Mouse (Mus musculus): ENCODE results near the gene Fancc. TPM values are rescaled to one million over a fixed set of nuclear protein-coding genes. Genes with fewer than 3 reads are reported as not detected.

The Fancc gene
- total RNA-seq, 4 experiments from 2014 or later = 2.4 to 4.1 (median 3.5) TPM

- no peak for DNase-seq (ENCODE audit: low spot score)
Measured at GRCm38 (mm10) chr13:63421225-63421624, 75.9 kb downstream of the Fancc start.

GRCm38 (mm10) chr13:63418148-63418547 is 78.9 kb downstream of the Fancc start:
- no peak for DNase-seq (ENCODE audit: low spot score)

GRCm38 (mm10) chr13:63416824-63417223 is 80.3 kb downstream of the Fancc start:
- no peak for DNase-seq (ENCODE audit: low spot score)

- DNase-seq (ENCODE audit: low spot score) = no peak
Measured at GRCm38 (mm10) chr13:63412662-63413061, 84.4 kb downstream of the Fancc start.

GRCm38 (mm10) chr13:63411310-63412022 is 85.6 kb downstream of the Fancc start:
- DNase-seq (ENCODE audit: low spot score) = no peak

- DNase-seq (ENCODE audit: low spot score) = no peak
Measured at GRCm38 (mm10) chr13:63410578-63411298, 86.3 kb downstream of the Fancc start.

GRCm38 (mm10) chr13:63405151-63405550 is 91.9 kb downstream of the Fancc start:
- DNase-seq (ENCODE audit: low spot score) = no peak

GRCm38 (mm10) chr13:63404657-63405056 is 92.4 kb downstream of the Fancc start:
- no peak for DNase-seq (ENCODE audit: low spot score)

- peak; percentile 22 for DNase-seq (ENCODE audit: low spot score)
Measured at GRCm38 (mm10) chr13:63402823-63403222, 94.3 kb downstream of the Fancc start.

- DNase-seq (ENCODE audit: low spot score) = peak; percentile 66
Measured at GRCm38 (mm10) chr13:63400069-63400468, 97.0 kb downstream of the Fancc start.

GRCm38 (mm10) chr13:63397420-63397819 is 99.7 kb downstream of the Fancc start:
- peak; percentile 26 for DNase-seq (ENCODE audit: low spot score)

- no peak for DNase-seq (ENCODE audit: low spot score)
Measured at GRCm38 (mm10) chr13:63394304-63395063, 102.6 kb downstream of the Fancc start.

- no peak for DNase-seq (ENCODE audit: low spot score)
Measured at GRCm38 (mm10) chr13:63385234-63385633, 111.8 kb downstream of the Fancc start.

GRCm38 (mm10) chr13:63384775-63385174 is 112.3 kb downstream of the Fancc start:
- DNase-seq (ENCODE audit: low spot score) = no peak

- DNase-seq (ENCODE audit: low spot score) = no peak
Measured at GRCm38 (mm10) chr13:63382206-63382605, 114.9 kb downstream of the Fancc start.

- no peak for DNase-seq (ENCODE audit: low spot score)
Measured at GRCm38 (mm10) chr13:63373460-63374166, 123.5 kb downstream of the Fancc start.

- DNase-seq (ENCODE audit: low spot score) = no peak
Measured at GRCm38 (mm10) chr13:63361755-63362154, 135.3 kb downstream of the Fancc start.

GRCm38 (mm10) chr13:63360111-63360885 is 136.8 kb downstream of the Fancc start:
- no peak for DNase-seq (ENCODE audit: low spot score)

GRCm38 (mm10) chr13:63359393-63359792 is 137.7 kb downstream of the Fancc start:
- no peak for DNase-seq (ENCODE audit: low spot score)

- peak; percentile 65 for DNase-seq (ENCODE audit: low spot score)
Measured at GRCm38 (mm10) chr13:63356558-63356957, 140.5 kb downstream of the Fancc start.

GRCm38 (mm10) chr13:63356101-63356500 is 141.0 kb downstream of the Fancc start:
- DNase-seq (ENCODE audit: low spot score) = no peak
